17 mouse cellular contexts compared by ENCODE assay signal in the genomic region with DNA sequence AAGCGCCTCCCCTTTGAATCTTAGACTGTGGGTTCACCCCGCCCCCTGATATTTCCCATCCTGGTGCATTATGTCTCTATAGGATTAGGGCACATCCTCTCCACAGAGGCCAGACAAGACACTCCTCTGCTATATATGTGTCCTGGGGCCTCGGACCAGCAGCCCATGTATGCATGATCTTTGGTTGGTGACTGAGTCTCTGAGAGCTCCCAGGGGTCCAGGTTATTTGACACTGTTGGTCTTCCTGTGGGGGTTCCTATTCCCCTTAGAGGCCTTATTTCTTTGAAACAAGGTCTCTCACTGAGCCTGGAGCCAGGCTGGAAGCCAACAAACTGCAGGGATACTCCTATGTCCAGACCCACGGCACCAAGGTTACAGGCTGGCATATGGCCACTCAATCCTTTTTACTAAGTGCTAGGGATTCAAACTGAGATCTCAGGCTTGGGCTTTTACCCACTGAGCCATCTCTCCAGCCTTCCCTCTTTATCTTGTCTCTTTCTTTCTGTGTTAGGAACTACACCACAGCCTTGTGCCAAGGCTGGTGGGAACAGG.
DNase-seq lines count a peak whose midpoint lies in the region; ATAC-seq and TF ChIP-seq lines count a peak whose summit lies in the region.
"Had no signal": no experiment of that assay in that cellular context is flagged by ENCODE, and none has a peak within 500 bp of the region (broad histone marks: within the 10 kb centered on the region; RNA-seq: fewer than 3 reads in every experiment).

No protein-coding gene starts in this region.

- H3K36me3 ChIP-seq in heart, embryonic 16.5 days (ENCODE audit: control insufficient read depth, insufficient read depth): no peaks in the 10 kb centered on the region
- peaks cover 23% of the 10 kb centered on the region for H3K36me3 ChIP-seq in megakaryocyte, embryonic 14.5 days (replicated peaks; ENCODE audit: low read length)
- H3K36me3 ChIP-seq in heart, postnatal 0 days (replicated peaks; ENCODE audit: control insufficient read depth, insufficient read depth, low read length): no peaks in the 10 kb centered on the region
- H3K36me3 ChIP-seq: G1E had no signal

- H3K4me3 ChIP-seq in heart, embryonic 16.5 days (ENCODE audit: low read length): no peak overlapping the region
- H3K4me3 ChIP-seq in megakaryocyte, embryonic 14.5 days (replicated peaks): peak overlapping the region; percentile 46
- H3K4me3 ChIP-seq in heart, postnatal 0 days (ENCODE audit: low read depth, low read length): no peak overlapping the region
- H3K4me3 ChIP-seq: embryonic facial prominence, embryonic 10.5 days had no signal

- no peak for TF ChIP-seq EP300 in heart, postnatal 0 days (IDR thresholded peaks at IDR 0.05; ENCODE audit: low read depth)

- peak; percentile 29 to 48 for DNase-seq in cerebellum, postnatal 10 days
- no peak for DNase-seq in cerebellum, adult 9-10 months
- no peak for DNase-seq in heart, adult 9 months (ENCODE audit: low spot score in 2 of 2)
- DNase-seq in heart, postnatal 0 days (ENCODE audit: low spot score): no peak
- no peak for DNase-seq in T-cell, adult 2 months (ENCODE audit: low spot score)
- DNase-seq: B cell, adult 2 months; lung, postnatal 4 days; right cerebral cortex, postnatal 14 days; thymus, postnatal 14 days had no signal

- no peak for TF ChIP-seq CTCF in heart, postnatal 0 days (IDR thresholded peaks at IDR 0.05; ENCODE audit: low read depth)

- no peaks in the 10 kb centered on the region for H3K27me3 ChIP-seq in heart, embryonic 16.5 days (ENCODE audit: control insufficient read depth, insufficient read depth, low read length)
- no peaks in the 10 kb centered on the region for H3K27me3 ChIP-seq in megakaryocyte, embryonic 14.5 days (replicated peaks)
- H3K27me3 ChIP-seq in heart, postnatal 0 days (ENCODE audit: control insufficient read depth, insufficient read depth, low read length): no peaks in the 10 kb centered on the region

- peak overlapping the region; percentile 39 for H3K27ac ChIP-seq in heart, embryonic 16.5 days (ENCODE audit: low read length)
- H3K27ac ChIP-seq in heart, postnatal 0 days (ENCODE audit: low read depth): peak overlapping the region; percentile 39; the same call in 1 of the 2 replicates
- H3K27ac ChIP-seq: embryonic facial prominence, embryonic 10.5 days; liver, embryonic 14.5 days had no signal

- no peaks in the 10 kb centered on the region for H3K9me3 ChIP-seq in heart, embryonic 16.5 days (replicated peaks; ENCODE audit: control insufficient read depth, low read length)
- no peaks in the 10 kb centered on the region; the same call in 1 of the 2 replicates for H3K9me3 ChIP-seq in megakaryocyte, embryonic 14.5 days
- no peaks in the 10 kb centered on the region for H3K9me3 ChIP-seq in heart, postnatal 0 days (replicated peaks; ENCODE audit: control insufficient read depth, low read length)
- H3K9me3 ChIP-seq: G1E had no signal

- no peak for ATAC-seq in heart, embryonic 16.5 days (replicated peaks; ENCODE audit: extremely low read depth, insufficient read depth, low FRiP score)
- no peak for ATAC-seq in megakaryocyte, adult 5-6 weeks (ENCODE audit: poor library complexity, severe bottlenecking)
- no peak for ATAC-seq in heart, postnatal 0 days (ENCODE audit: insufficient read depth, low read depth)
- ATAC-seq: activated CD4-positive, CD25-positive, alpha-beta regulatory T cell, adult 4 months; inflammation-experienced regulatory T-cells, adult 6 months had no signal

- WGBS in heart, embryonic 16.5 days: 66% methylated on average over 4 of the region's 4 CpGs
- WGBS in heart, postnatal 0 days: 62% methylated on average over 4 of the region's 4 CpGs

- no peak overlapping the region for H3K4me2 ChIP-seq in heart, embryonic 16.5 days (ENCODE audit: low read depth, low read length)
- H3K4me2 ChIP-seq in heart, postnatal 0 days (ENCODE audit: low read depth, low read length): no peak overlapping the region

- H3K9ac ChIP-seq in heart, embryonic 16.5 days (ENCODE audit: low read length): no peak overlapping the region
- H3K9ac ChIP-seq in heart, postnatal 0 days (replicated peaks; ENCODE audit: low read depth, low read length): no peak overlapping the region
- H3K9ac ChIP-seq: liver, embryonic 14.5 days had no signal

- peaks cover 38% of the 10 kb centered on the region for H3K4me1 ChIP-seq in heart, embryonic 16.5 days (ENCODE audit: control insufficient read depth, insufficient read depth, low read length)
- peaks cover 86% of the 10 kb centered on the region for H3K4me1 ChIP-seq in megakaryocyte, embryonic 14.5 days
- H3K4me1 ChIP-seq in heart, postnatal 0 days (ENCODE audit: control insufficient read depth, insufficient read depth): peaks cover 37% of the 10 kb centered on the region

Comparison
In these comparisons a context has a peak if more than half of its experiments do, and no peak if none do; other contexts are left out.
1. DNase-seq: peak in cerebellum, postnatal 10 days (2 of 2); none in cerebellum, adult 9-10 months (single experiment), heart, adult 9 months (0 of 2), heart, postnatal 0 days (single experiment) and T-cell, adult 2 months (single experiment).